Mouse (Mus musculus) thymus, postnatal 10 days (tissue): ENCODE results near the gene Apln.

Source experiments
- DNase-seq, 2 experiments: peaks; one replicate each; pipeline ENCODE4 v3.0.0; 2021; ENCODE audit warnings: low spot score in 2 of 2

Gene Apln

GRCm38 (mm10) chrX:48019359-48019758 lies 15.3 kb downstream of the Apln start:
- DNase-seq: no peak

- DNase-seq: no peak
These were observed 17.6 kb downstream of the Apln start for GRCm38 (mm10) chrX:48016906-48017601.

GRCm38 (mm10) chrX:48011656-48012055 lies 23.0 kb downstream of the Apln start:
- no peak for DNase-seq

GRCm38 (mm10) chrX:48006062-48006461 lies 28.6 kb downstream of the Apln start:
- no peak for DNase-seq

GRCm38 (mm10) chrX:48004786-48005185 lies 29.9 kb downstream of the Apln start:
- DNase-seq: no peak

- no peak for DNase-seq
These were observed 33.5 kb downstream of the Apln start for GRCm38 (mm10) chrX:48001151-48001550.

- no peak for DNase-seq
These were observed 36.2 kb downstream of the Apln start for GRCm38 (mm10) chrX:47998412-47998811.

GRCm38 (mm10) chrX:47992606-47993005 lies 42.0 kb downstream of the Apln start:
- DNase-seq: peak; percentile 37 to 66

- DNase-seq: no peak
These were observed 46.6 kb downstream of the Apln start for GRCm38 (mm10) chrX:47988024-47988423.

GRCm38 (mm10) chrX:47985000-47985619 lies 49.5 kb downstream of the Apln start:
- peak in 1 of 2 experiments; percentile 44 for DNase-seq

- no peak for DNase-seq
These were observed 57.6 kb downstream of the Apln start for GRCm38 (mm10) chrX:47977078-47977477.

- DNase-seq: no peak
These were observed 58.1 kb downstream of the Apln start for GRCm38 (mm10) chrX:47976551-47976950.
